Mouse (Mus musculus) lung, embryonic 15.5 days (tissue): ENCODE data around the gene Arid3a. TPM values are rescaled to one million over a fixed set of nuclear protein-coding genes. Genes with fewer than 3 reads are reported as not detected.
"Not testable (repeated sequence)": the region's sequence is repeated elsewhere in the genome, so short reads cannot be mapped to it uniquely, and the experiment has no call there.

Experiments used
- ATAC-seq: fragments of 200-750 bp; cut with Nextera tagmentation; 2 replicates; pipeline ENCODE4 v1.8.0; 2017; ENCODE audit warnings: moderate number of reproducible peaks, borderline replicate concordance; ENCODE audit not compliant: low FRiP score, low TSS enrichment; ENCODE audit errors: extremely low read depth
- H3K27ac ChIP-seq: fragments of 300-500 bp; sonication (generic); 2 replicates; pipeline ENCODE4 v1.5.1; 2015; ENCODE audit warnings: moderate library complexity, mild to moderate bottlenecking, inconsistent platforms
- H3K27me3 ChIP-seq: fragments of 300-500 bp; sonication (generic); 2 replicates; pipeline ENCODE4 v1.6.1; 2015; ENCODE audit warnings: inconsistent platforms
- H3K36me3 ChIP-seq: fragments of 300-500 bp; sonication (generic); 2 replicates; pipeline ENCODE4 v1.6.1; 2015; ENCODE audit warnings: inconsistent platforms
- H3K4me1 ChIP-seq: fragments of 300-500 bp; sonication (generic); 2 replicates; pipeline ENCODE4 v1.6.1; 2015; ENCODE audit warnings: inconsistent platforms
- H3K4me2 ChIP-seq: fragments of 300-500 bp; sonication (generic); 2 replicates; pipeline ENCODE4 v1.6.1; 2015; ENCODE audit warnings: inconsistent platforms, mild to moderate bottlenecking, moderate library complexity
- H3K4me3 ChIP-seq: fragments of 300-500 bp; sonication (generic); 2 replicates; pipeline ENCODE4 v1.5.1; 2015; ENCODE audit warnings: mild to moderate bottlenecking, inconsistent platforms
- H3K9ac ChIP-seq: fragments of 300-500 bp; sonication (generic); 2 replicates; pipeline ENCODE4 v1.6.1; 2015; ENCODE audit warnings: inconsistent platforms
- H3K9me3 ChIP-seq: fragments of 300-500 bp; sonication (generic); 2 replicates; pipeline ENCODE4 v1.6.1; 2016; ENCODE audit warnings: inconsistent platforms
- WGBS: fragments of 180-500 bp; shearing (Covaris S2); methylation state at CpG from one replicate; pipeline ENCODE4 v1.1.7; 2015; 5-methylcytosine and 5-hydroxymethylcytosine counted together
- polyA plus RNA-seq: library from polyadenylated mRNA; unstranded; fragments of >200 nt; fragmentation: Nextera tagmentation; extraction: Ambion mirVana; gene quantifications from 2 replicates; pipeline ENCODE4 v1.2.1, GENCODE M21; 2015

Arid3a gene
- polyA plus RNA-seq, 1 experiment from 2014 or later: 6.0 TPM

DNA sequence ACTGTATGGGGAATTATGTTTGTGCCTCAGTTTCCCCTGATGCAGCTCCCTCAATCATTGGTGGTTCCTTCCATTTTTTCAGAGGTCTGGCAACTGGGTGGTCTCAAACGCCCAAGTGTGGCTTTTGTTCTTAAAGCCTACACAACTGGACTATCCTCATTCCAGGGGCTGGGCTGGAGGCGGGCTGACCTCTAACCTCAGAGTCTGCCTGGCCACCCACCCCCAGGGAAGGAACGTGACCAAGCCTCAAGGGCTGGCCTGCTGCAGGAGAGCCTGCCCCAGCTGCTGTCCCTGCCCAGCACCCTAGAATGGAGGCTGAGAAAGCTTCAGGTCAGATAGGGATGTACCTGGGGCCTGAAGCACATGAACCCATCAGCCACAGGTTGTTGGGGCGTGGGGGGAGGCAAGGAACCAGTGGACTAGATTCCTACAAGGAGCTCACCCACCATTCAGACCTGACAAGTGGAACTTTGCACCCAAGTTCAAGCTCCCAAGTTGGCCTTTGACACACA lies 29.9 kb downstream of the Arid3a start:
- H3K27ac ChIP-seq: no peak overlapping the region
- WGBS: 31% methylated on average over 4 of the region's 4 CpGs
- no peak overlapping the region for H3K4me3 ChIP-seq
- no peaks in the 10 kb centered on the region for H3K9me3 ChIP-seq
- H3K4me1 ChIP-seq: peaks cover 23% of the 10 kb centered on the region
- ATAC-seq: no peak
- no peaks in the 10 kb centered on the region for H3K27me3 ChIP-seq
- H3K4me2 ChIP-seq: no peak overlapping the region
- H3K36me3 ChIP-seq: peaks cover 17% of the 10 kb centered on the region
- H3K9ac ChIP-seq: no peak overlapping the region

GRCm38 (mm10) chr10:79958140-79958816 lies 31.4 kb downstream of the Arid3a start:
- H3K4me1 ChIP-seq: peaks cover 23% of the 10 kb centered on the region
- peak overlapping the region; percentile 29; the same call in 1 of the 2 replicates for H3K4me2 ChIP-seq
- H3K36me3 ChIP-seq: peaks cover 21% of the 10 kb centered on the region
- no peaks in the 10 kb centered on the region for H3K9me3 ChIP-seq
- no peak overlapping the region for H3K4me3 ChIP-seq
- WGBS: 15% methylated on average over 21 of the region's 21 CpGs
- no peak overlapping the region for H3K9ac ChIP-seq
- no peaks in the 10 kb centered on the region for H3K27me3 ChIP-seq
- no peak overlapping the region for H3K27ac ChIP-seq
- ATAC-seq: no peak

- not testable (repeated sequence) for H3K9ac ChIP-seq, H3K27ac ChIP-seq, H3K9me3 ChIP-seq, ATAC-seq, H3K27me3 ChIP-seq
- H3K4me1 ChIP-seq: peaks cover 23% of the 10 kb centered on the region
- peak overlapping the region; percentile 98 for H3K4me3 ChIP-seq
- peaks cover 29% of the 10 kb centered on the region for H3K36me3 ChIP-seq
- peak overlapping the region; percentile 75 for H3K4me2 ChIP-seq
- 39% methylated on average over 8 of the region's 10 CpGs for WGBS
These were observed 32.6 kb downstream of the Arid3a start for GRCm38 (mm10) chr10:79959412-79959811.

- Histone ChIP-seq H3K9ac (peak within 1 kb of the TSS; percentile 94), H3K27me3 (no peaks in the 10 kb centered on the region), H3K4me2 (peak within 1 kb of the TSS; percentile 75), H3K27ac (peak within 1 kb of the TSS; percentile 65), H3K4me1 (peaks cover 23% of the 10 kb centered on the region), H3K9me3 (no peaks in the 10 kb centered on the region), H3K36me3 (peaks cover 35% of the 10 kb centered on the region), H3K4me3 (peak within 1 kb of the TSS; percentile 98)
- peak; percentile 95 for ATAC-seq
- under 1% methylated on average over 61 of the region's 61 CpGs for WGBS
These were observed 33.2 kb downstream of the Arid3a start, which contains the start of gene Wdr18 for GRCm38 (mm10) chr10:79959847-79960601. Wdr18 (plus strand) TSS chr10:79960152.

DNA sequence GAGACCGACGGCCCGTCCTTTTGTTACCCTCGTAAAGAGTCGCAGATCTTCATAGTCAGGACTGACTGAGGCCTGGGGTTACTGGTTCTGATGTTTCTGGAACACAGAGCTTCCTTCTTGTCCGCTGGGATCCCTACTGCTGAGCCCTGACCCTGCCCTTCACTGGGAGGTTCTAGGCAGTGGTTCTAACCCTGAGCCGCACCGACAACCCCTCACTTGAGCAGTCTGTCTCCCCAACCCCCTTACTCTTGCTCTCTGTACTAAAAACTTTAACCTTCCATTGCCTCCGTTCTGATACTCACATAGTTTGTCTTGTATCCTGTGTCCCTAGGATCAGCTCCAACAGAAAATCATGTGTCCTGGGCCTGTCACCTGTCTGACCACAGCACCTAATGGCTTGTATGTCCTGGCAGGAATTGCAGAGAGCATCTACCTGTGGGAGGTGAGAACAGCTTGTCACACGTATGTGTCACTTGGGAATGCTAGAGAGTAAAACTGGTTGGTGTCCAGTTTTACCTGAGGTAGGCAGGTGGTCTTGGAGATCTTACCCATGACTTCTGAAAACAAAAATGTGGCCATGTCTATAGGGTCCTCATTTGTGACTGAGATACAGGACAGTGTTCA lies 33.9 kb downstream of the Arid3a start:
- no peaks in the 10 kb centered on the region for H3K9me3 ChIP-seq
- no peaks in the 10 kb centered on the region for H3K27me3 ChIP-seq
- H3K4me1 ChIP-seq: peaks cover 22% of the 10 kb centered on the region
- H3K27ac ChIP-seq: no peak overlapping the region
- 9% methylated on average over 10 of the region's 10 CpGs for WGBS
- H3K4me3 ChIP-seq: peak overlapping the region; percentile 98
- H3K4me2 ChIP-seq: peak overlapping the region; percentile 75
- H3K9ac ChIP-seq: peak overlapping the region; percentile 94
- no peak for ATAC-seq
- peaks cover 42% of the 10 kb centered on the region for H3K36me3 ChIP-seq

GRCm38 (mm10) chr10:79964727-79965126 lies 37.9 kb downstream of the Arid3a start:
- Histone ChIP-seq H3K9me3 (no peaks in the 10 kb centered on the region), H3K36me3 (peaks cover 69% of the 10 kb centered on the region), H3K4me3 (no peak overlapping the region), H3K4me2 (no peak overlapping the region), H3K27me3 (peaks cover 6% of the 10 kb centered on the region), H3K9ac (no peak overlapping the region), H3K4me1 (peaks cover 22% of the 10 kb centered on the region), H3K27ac (no peak overlapping the region)
- no peak for ATAC-seq
- WGBS: 97% methylated on average over 7 of the region's 7 CpGs

DNA sequence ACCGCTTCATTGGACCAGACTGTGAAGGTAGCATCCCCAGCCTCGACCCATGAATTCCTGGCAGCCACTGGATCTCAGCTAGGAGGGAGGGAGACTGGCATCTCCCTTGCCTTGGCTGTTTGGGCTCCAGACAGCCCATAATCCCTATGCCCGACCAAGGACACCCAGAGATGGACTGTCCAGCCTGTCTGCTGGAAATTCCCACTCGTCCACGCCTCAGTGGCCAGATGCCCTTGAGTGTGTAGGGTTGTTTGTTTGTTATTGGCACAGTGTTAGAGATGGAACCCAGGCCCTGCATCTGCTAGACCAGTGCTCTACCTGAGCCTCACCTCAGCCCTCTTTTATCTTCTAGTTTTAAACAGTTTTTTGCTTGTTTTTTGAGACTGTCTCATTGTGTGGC lies 38.5 kb downstream of the Arid3a start:
- peaks cover 10% of the 10 kb centered on the region for H3K27me3 ChIP-seq
- H3K27ac ChIP-seq: no peak overlapping the region
- no peak overlapping the region for H3K9ac ChIP-seq
- no peak for ATAC-seq
- peaks cover 26% of the 10 kb centered on the region for H3K4me1 ChIP-seq
- H3K4me2 ChIP-seq: no peak overlapping the region
- H3K36me3 ChIP-seq: peaks cover 69% of the 10 kb centered on the region
- H3K4me3 ChIP-seq: no peak overlapping the region
- H3K9me3 ChIP-seq: no peaks in the 10 kb centered on the region
- WGBS: 90% methylated on average over 5 of the region's 5 CpGs

DNA sequence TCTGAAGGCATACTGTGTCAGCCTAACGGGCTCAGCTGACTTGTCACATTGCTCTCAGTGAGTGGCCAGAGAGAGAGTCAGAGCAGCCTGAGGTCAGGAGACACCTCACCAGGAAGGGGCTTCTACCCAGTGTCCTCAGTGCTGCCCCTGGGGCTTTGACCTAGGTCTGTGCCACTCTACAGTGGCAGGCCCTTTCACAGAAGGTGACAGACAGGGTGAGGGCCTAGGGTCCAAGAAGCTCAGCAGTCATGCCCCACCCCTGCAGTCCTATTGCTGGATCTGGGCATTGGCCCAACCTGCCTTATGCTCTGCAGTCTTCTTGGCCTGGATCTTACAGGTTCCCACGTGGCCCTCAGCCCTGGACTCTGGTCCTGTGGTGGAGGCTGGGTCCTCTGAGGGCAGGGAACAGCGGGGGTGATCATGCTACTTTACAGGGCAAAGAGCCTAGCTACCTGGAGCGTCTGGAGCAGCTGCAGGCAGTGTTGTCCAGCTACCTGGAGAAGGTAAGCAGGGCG lies 40.1 kb downstream of the Arid3a start:
- peaks cover 64% of the 10 kb centered on the region for H3K36me3 ChIP-seq
- no peak overlapping the region for H3K27ac ChIP-seq
- H3K27me3 ChIP-seq: peaks cover 26% of the 10 kb centered on the region
- ATAC-seq: no peak
- H3K4me1 ChIP-seq: peaks cover 25% of the 10 kb centered on the region
- no peak overlapping the region for H3K4me3 ChIP-seq
- H3K9ac ChIP-seq: no peak overlapping the region
- 86% methylated on average over 5 of the region's 5 CpGs for WGBS
- H3K9me3 ChIP-seq: no peaks in the 10 kb centered on the region
- H3K4me2 ChIP-seq: no peak overlapping the region

DNA sequence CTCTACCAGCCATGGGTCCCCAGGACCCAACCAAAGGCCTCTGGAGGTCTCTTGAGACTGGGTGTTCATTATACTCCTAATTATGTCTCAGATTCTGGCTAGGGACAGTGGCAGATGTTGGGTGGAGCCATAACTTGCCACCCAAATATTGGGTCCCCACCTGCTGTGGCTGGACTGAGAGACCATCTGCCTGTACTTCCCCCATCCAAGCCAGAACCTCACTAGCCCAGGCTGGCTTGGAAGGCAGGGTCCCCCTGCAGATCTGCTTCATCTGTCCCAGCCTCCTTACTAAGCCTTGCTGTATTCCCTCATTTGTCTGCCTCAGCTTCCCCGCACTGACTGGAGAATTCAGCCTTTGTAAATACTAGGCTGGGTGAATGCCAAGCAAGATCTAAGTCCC lies 41.3 kb downstream of the Arid3a start:
- Histone ChIP-seq H3K4me1 (peaks cover 31% of the 10 kb centered on the region), H3K4me2 (no peak overlapping the region), H3K36me3 (peaks cover 53% of the 10 kb centered on the region), H3K4me3 (no peak overlapping the region), H3K27ac (no peak overlapping the region), H3K9me3 (no peaks in the 10 kb centered on the region), H3K9ac (no peak overlapping the region), H3K27me3 (peaks cover 30% of the 10 kb centered on the region)
- 78% methylated on average over 1 of the region's 1 CpGs for WGBS
- no peak for ATAC-seq

DNA sequence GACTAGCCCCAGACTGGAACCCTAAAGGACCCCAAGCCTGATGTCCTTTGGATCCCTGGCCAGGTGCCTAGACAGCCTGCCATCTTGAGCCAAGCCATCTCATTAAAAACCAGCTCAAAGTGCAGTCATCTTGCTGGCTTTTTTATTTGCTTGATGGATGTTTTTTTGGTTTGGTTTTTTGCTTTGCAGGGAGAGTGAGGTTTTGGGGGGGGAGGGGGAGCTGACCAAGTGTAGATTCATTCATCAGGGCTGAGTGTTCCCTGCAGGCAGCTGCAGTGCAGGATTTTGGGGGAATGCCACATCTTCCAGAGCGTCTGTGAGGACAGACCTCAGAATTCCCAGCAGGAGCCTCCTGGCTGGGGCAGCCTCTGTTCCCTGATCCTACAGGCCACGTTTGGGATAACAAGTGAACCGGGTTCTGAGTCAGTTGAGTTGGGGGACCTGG lies 42.3 kb downstream of the Arid3a start:
- H3K4me1 ChIP-seq: peaks cover 31% of the 10 kb centered on the region
- 17% methylated on average over 3 of the region's 3 CpGs for WGBS
- no peaks in the 10 kb centered on the region for H3K9me3 ChIP-seq
- ATAC-seq: no peak
- peaks cover 45% of the 10 kb centered on the region for H3K36me3 ChIP-seq
- H3K27me3 ChIP-seq: peaks cover 30% of the 10 kb centered on the region
- H3K4me3 ChIP-seq: no peak overlapping the region
- no peak overlapping the region for H3K27ac ChIP-seq
- no peak overlapping the region for H3K9ac ChIP-seq
- H3K4me2 ChIP-seq: no peak overlapping the region

GRCm38 (mm10) chr10:79970415-79971182 lies 43.8 kb downstream of the Arid3a start, which contains the start of gene Grin3b:
Grin3b (plus strand) TSS chr10:79970715.
- Histone ChIP-seq H3K4me2 (peak within 1 kb of the TSS; percentile 91), H3K36me3 (peaks cover 40% of the 10 kb centered on the region), H3K9me3 (no peaks in the 10 kb centered on the region), H3K9ac (peak within 1 kb of the TSS; percentile 50), H3K4me3 (peak within 1 kb of the TSS; percentile 46), H3K27me3 (peaks cover 30% of the 10 kb centered on the region), H3K27ac (no peak within 1 kb of the TSS), H3K4me1 (peaks cover 31% of the 10 kb centered on the region)
- WGBS: 6% methylated on average over 42 of the region's 47 CpGs
- 0 out of 2 replicates have a peak, but pooled peaks have one; percentile 9 for ATAC-seq
